Mouse (Mus musculus): ENCODE results near the gene Rras2.

DNA sequence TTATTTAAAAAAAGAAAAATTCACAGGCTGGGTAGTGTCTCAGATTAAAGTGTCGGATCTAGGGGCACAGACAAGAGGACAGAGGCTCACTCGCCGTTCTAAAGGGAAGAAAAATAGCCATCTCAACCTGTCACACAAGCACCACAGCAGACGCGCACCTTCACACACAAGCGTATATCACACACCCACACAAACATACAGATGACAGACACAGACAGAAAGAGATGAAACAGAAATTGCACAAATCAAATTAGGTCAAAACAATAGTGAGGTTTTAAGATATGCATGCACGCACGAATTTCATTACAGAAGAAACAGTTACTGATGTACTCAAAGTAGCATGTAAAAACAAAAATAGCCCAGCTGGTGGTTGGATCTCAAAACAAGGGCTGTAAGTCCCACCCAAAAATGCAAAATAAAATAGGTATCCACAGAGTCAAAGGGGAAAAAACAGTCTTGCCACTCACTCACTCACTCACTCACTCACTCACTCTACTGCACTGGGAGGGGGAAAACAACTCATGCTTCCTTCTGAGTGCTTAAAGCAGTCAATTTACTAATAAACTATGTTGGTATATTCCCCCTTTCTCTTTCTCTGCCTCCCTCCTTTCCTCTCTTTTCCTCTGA, 23.9 kb downstream of the Rras2 start:
- TF ChIP-seq CTCF (IDR thresholded peaks at IDR 0.05; ENCODE audit: low read depth, low read length): no peak
- no peak for TF ChIP-seq POLR2A (IDR thresholded peaks at IDR 0.05; ENCODE audit: extremely low read depth, insufficient read depth, low read length)

Data from liver, adult 2 months (tissue).